Mouse (Mus musculus) C2C12 (cell line): ENCODE results near the gene Nav1.

Source experiments
- CEBPB ChIP-seq: IDR thresholded peaks from one replicate; pipeline ENCODE4 v1.6.1; 2011; ENCODE audit warnings: low read depth, mild to moderate bottlenecking, control low read depth, moderate library complexity
- CTCF ChIP-seq: IDR thresholded peaks from one replicate; pipeline ENCODE4 v1.5.1; 2011; ENCODE audit not compliant: control insufficient read depth, insufficient read depth, insufficient read length
- MYOD1 ChIP-seq: IDR thresholded peaks from one replicate; pipeline ENCODE4 v1.6.1; 2011; ENCODE audit warnings: low read depth; ENCODE audit not compliant: control insufficient read depth, insufficient read length
- MYOG ChIP-seq: IDR thresholded peaks from one replicate; pipeline ENCODE4 v1.6.1; 2011; ENCODE audit not compliant: control insufficient read depth, insufficient read length; ENCODE audit errors: extremely low read depth
- USF1 ChIP-seq: IDR thresholded peaks from one replicate; pipeline ENCODE4 v1.6.1; 2011; ENCODE audit warnings: low read depth, mild to moderate bottlenecking, control low read depth, moderate library complexity

- TF ChIP-seq CTCF = no peak
- no peak for TF ChIP-seq CEBPB
- no peak for TF ChIP-seq USF1
- no peak for TF ChIP-seq MYOD1
- no peak for TF ChIP-seq MYOG
Measured at GRCm38 (mm10) chr1:135561282-135561681, 45.8 kb downstream of the Nav1 start.
